Mouse (Mus musculus) urinary bladder, postnatal 10 days (tissue): Measurements from ENCODE around the gene Cx3cr1.

Experiments
- DNase-seq: peaks from one replicate; pipeline ENCODE4 v3.0.0; 2022; ENCODE audit warnings: low spot score

Cx3cr1 gene

DNA sequence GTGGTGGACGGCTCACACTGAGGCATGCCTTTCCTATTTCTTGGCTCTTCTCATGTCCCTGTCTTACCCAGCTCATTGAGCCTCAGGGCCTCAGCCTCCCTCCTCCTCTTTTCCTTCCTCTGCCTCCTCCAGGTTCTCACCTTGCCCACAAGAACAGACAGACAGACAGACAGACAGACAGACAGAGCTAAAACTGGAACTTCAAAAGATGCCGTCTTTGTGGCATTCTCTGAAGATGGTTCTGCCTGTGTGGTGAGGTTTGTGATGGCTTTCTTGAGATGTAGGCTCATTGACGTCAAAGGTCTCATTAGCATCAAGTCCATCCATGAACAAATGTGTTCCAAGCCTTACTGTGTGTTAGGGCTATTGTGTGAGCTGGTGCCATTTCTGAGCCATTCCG lies 13.0 kb upstream of the Cx3cr1 start:
- DNase-seq, result no peak

DNA sequence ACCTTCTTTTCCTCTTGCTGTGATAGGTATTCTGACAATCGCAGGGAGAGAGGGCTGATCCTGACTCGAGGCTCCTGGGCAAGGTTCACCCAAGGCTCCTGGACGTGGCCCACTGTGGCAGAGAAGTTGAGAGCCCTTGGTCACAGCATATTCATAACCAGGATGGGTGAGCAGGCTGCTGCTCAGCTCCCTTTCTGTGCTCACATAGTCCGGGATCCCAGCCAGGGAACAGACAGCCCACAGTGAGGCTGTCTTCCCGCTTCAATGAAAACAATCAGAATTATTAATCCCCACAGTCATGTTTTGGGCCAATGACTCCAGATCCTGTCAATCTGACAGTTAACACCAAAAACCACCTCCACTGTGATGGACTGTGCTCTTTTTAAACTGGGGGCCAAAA lies 12.3 kb upstream of the Cx3cr1 start:
- DNase-seq, result no peak

- DNase-seq, result no peak
These were observed 11.6 kb upstream of the Cx3cr1 start for GRCm38 (mm10) chr9:120081247-120081646.

DNA sequence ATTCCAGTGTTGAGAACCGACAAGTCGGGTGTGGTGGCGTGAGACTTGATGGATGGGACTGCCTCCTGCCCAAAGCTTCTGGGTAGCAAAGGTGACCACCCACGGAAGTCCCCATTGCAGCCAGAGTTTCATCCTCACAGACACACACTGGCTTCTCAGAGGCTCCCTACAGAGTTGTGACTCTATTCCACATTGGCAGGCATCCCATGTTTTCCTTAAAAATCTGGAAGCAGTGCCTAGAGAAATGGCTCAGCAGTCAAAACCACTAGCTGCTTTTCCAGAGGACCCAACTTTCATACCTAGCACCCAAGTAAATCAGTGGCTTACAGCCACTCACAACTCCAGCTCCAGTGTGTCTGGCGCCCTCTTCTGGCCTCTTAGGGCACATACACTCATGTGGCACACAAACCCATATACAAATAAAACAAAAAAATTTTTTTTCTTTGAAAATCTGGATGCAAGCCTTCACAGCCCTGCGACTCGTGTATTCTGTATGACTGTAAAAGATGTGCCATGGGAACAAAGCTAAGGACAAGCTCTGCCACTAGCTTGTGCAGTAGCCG lies 10.9 kb upstream of the Cx3cr1 start:
- no peak for DNase-seq

DNA sequence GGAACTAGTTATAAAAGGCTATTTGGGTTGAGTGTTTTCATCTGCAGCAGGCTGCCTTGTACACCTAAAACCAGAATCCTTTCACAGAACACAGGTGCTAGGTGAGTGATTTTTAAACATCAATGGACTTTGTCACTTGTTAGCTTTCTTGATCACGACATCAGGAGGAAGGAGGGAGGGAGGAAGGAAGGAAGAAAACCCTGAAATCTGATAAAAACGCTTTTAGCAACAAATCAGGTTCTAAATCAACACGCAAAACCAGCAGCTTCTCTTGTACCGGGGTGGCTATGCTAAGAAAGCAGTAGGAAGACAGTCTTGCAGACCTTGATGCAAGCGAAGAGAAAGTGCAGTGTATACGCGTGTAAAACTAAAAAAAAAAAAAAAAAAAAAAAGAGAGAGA lies 10.2 kb upstream of the Cx3cr1 start:
- DNase-seq, result no peak

DNA sequence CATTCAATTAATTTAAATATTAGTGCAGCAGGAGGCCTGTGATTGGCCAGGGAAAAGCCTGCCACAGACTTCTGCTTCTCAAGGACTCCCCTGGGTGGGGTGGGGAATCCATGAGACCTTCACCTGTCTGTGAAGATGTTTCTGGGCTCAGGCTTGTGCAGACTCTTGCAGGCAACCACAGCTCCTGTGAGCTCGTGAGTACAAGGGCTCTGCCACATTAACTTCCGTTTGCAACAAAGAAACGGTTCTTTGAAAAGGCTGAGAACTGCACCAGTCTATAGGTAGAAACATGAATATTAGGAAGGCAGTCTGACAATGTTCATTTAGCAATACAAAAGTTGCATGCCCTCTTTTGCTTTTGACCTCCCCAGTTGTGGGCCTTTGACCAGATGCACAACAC lies 8.6 kb upstream of the Cx3cr1 start:
- DNase-seq, result no peak

GRCm38 (mm10) chr9:120074516-120074915 lies 4.8 kb upstream of the Cx3cr1 start:
- no peak for DNase-seq

- DNase-seq, result peak; percentile 32
These were observed 3.5 kb upstream of the Cx3cr1 start for GRCm38 (mm10) chr9:120073169-120073568.

DNA sequence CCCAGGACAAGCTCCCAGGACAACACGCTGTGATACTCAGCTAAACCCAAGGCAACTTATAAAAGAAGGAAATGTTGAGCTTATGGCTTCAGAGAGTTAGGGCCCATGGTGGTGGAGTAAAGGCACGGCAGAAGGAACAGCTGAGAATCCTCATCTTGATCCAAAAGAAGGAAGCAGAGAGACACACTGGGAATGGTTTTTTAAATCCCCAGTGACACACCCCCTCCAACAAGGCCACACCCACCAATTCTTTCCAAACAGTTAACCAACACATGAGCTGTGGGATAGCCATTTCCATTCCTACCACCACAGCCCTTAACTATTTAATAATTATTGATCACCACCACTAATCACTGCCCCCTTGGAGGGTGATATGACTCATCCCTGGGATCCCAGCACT lies 1.6 kb upstream of the Cx3cr1 start:
- DNase-seq, result no peak

- no peak for DNase-seq
These were observed 1.6 kb downstream of the Cx3cr1 start for GRCm38 (mm10) chr9:120068047-120068446.

GRCm38 (mm10) chr9:120067609-120068008 lies 2.1 kb downstream of the Cx3cr1 start:
- no peak for DNase-seq

DNA sequence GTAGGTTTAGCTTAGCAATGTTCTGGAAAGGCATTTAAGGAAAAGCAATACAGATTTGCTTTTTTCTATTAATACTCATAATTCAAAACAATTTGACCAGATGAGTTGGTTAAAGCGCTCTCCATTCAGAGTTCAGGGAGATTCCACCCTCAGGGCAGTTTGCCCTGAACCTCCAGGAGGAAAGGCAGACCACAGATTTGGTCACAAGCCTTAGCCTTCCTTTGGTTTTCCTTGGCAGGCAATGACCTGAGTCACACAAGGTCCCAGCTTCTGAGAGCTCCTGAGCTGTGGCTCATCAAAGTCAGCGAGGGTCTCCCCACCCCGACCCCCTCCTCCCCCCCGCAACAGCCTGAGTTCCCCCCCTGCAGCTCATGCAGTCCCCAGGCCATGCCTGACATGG lies 5.4 kb downstream of the Cx3cr1 start:
- DNase-seq, result no peak

DNA sequence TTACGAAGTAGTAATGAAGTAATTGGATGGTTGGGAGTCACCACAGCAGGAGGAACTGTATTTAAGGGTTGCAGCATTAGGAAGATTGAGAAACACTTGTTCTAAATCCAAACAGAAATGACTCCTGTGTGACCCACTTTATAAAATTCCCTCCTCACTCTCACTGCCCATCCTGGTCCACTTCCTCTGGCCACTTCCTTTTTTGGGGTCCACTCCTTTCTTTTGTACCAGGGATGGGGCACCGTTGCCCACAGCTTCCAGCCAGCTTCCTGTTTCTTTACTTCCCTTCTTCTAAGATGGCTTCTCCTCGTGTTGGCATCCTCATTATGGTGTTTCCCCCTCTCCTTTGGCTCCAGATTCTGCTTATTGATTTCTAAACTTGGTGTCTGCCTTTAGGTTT lies 10.9 kb downstream of the Cx3cr1 start:
- DNase-seq, result no peak

- DNase-seq, result no peak
These were observed 13.5 kb downstream of the Cx3cr1 start for GRCm38 (mm10) chr9:120056201-120056600.

- no peak for DNase-seq
These were observed 15.0 kb downstream of the Cx3cr1 start for GRCm38 (mm10) chr9:120054545-120055277.

DNA sequence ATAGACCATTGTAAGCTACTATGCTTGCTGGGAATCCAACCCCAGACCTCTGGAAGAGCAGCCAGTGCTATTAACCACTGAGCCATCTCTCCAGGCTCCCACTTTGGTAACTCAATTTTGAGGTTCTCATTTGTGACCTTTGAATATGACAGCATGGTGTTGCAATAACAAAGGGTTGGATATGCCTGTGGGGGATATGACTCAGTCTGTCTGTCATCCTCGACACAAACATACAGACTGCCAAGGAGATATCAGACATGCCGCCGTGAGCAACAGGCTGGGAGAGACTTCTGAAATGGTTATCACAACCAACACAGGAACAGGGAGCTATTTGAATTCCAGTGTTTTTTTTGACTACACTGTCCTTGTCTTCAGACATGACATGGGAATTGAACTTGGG lies 20.3 kb downstream of the Cx3cr1 start:
- DNase-seq, result no peak

- no peak for DNase-seq
These were observed 21.2 kb downstream of the Cx3cr1 start for GRCm38 (mm10) chr9:120048495-120048894.

DNA sequence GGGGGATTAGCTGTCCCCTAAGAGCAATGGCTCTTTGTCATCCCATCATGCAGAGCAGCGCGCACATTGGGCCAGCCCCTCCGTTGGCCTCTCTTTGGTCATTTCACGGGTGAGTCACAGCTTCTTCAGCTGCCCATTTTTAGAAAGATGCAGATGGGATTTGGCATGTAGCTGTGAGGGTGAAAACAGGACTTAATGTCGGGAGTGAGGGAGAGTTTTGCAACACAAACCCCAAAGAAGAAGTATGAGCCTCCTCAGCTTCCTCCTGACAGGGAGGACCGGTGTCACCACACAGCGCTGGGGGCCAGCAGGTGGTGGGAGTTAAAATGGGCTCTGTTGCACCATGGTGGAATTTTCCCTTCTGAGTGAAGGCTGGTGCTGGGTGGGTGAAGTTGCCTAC lies 26.6 kb downstream of the Cx3cr1 start:
- no peak for DNase-seq

DNA sequence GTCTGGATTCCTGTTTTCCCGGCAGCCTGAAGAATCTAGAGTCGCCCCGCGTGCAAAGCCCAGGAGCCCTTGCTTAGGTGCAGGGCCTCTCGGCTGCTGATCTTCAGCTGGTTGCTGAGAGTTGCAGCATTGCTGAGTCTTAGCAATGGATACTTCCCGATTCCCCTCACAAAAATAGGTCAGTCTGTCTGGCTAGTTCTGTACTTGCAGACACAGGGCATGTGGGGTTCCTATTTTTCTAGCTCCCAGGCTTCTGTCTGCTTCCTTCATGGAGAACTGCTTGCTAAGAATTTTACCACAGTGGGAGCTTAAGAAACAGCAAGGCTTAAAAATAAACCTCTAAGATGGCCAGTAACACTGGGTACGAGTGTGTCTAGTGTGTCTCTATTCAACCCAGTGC lies 32.3 kb downstream of the Cx3cr1 start:
- DNase-seq, result no peak

GRCm38 (mm10) chr9:120034375-120034774 lies 35.3 kb downstream of the Cx3cr1 start:
- no peak for DNase-seq

DNA sequence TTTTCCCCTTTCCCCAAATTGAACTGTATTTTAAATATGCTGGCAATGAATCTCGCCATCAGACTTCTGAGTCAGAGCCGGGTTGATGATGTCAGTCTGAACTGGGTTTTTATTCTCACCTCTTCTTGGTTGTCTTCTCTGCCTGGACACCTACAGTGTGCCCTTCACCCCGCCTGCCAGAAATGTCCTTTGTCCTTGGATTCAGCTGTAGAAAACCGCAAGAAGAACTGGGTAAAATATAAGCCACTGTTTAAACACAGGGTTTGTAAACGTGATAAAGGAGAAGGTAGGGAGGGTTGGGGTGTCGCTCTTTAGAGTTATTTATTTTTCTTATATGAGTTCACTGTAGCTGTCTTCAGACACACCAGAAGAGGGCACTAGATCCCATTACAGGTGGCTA lies 37.0 kb downstream of the Cx3cr1 start:
- DNase-seq, result no peak

DNA sequence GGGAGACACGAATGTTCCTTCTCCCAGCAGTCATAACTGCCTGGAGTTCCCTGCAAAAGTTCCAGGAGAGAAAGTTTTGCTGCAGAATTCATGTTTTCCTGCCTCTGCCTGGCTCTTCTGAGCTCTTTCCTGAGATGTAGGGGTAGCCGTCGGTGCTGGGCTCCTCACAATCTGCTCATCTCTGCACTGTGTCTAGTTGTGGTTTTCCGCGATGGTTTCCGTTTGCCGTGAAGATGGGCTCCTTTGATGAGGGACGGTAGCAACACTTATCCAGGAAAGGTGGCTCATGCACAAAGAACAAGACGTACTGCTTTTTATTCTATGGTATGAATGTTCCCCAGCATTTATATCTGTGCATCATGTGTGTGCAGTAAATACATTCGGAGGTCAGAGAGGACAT lies 39.3 kb downstream of the Cx3cr1 start:
- no peak for DNase-seq

DNA sequence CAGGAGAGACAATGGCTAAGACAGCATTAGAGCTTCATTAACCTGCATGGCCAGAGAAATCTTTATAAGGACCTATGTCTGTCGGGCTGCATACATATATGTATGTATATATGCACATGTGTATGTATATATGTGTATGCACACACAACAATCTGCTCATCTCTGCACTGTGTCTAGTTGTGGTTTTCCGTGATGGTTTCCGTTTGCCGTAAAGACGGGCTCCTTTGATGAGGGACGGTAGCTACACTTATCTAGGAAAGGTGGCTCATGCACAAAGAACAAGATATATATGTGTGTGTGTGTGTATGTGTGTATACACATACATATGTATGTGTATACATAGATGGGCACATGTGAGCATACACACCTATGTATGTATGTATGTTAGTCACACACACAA lies 39.8 kb downstream of the Cx3cr1 start:
- DNase-seq, result no peak
